Mouse (Mus musculus) kidney, postnatal 0 days (tissue): ENCODE results near the gene Alg9. TPM values are rescaled to one million over a fixed set of nuclear protein-coding genes. Genes with fewer than 3 reads are reported as not detected.

Source experiments
- ATAC-seq: fragments of 200-750 bp; cut with Nextera tagmentation; replicated peaks from 2 replicates; pipeline ENCODE4 v1.8.0; 2017; ENCODE audit warnings: low read depth, moderate number of reproducible peaks, moderate TSS enrichment, moderate library complexity; ENCODE audit not compliant: low FRiP score
- DNase-seq: peaks from one replicate; pipeline ENCODE4 v3.0.0-alpha.2; 2016; ENCODE audit warnings: low spot score
- H3K27ac ChIP-seq: fragments of 300-500 bp; sonication (generic); 2 replicates; pipeline ENCODE4 v1.5.1; 2014; ENCODE audit warnings: mild to moderate bottlenecking
- H3K27me3 ChIP-seq: fragments of 300-500 bp; sonication (generic); 2 replicates; pipeline ENCODE4 v1.6.1; 2014; ENCODE audit warnings: low read length, mixed read lengths; ENCODE audit not compliant: insufficient read depth
- H3K36me3 ChIP-seq: fragments of 300-500 bp; sonication (generic); 2 replicates; pipeline ENCODE4 v1.6.1; 2014; ENCODE audit warnings: low read length, mixed read lengths; ENCODE audit not compliant: insufficient read depth
- H3K4me1 ChIP-seq: fragments of 300-500 bp; sonication (generic); replicated peaks from 2 replicates; pipeline ENCODE4 v1.6.1; 2014; ENCODE audit warnings: antibody characterized with exemption, low read length, mixed read lengths; ENCODE audit not compliant: insufficient read depth
- H3K4me2 ChIP-seq: fragments of 300-500 bp; sonication (generic); 2 replicates; pipeline ENCODE4 v1.6.1; 2014; ENCODE audit warnings: mild to moderate bottlenecking, low read length, moderate library complexity, mixed read lengths
- H3K4me3 ChIP-seq: fragments of 300-500 bp; sonication (generic); replicated peaks from 2 replicates; pipeline ENCODE4 v1.5.1; 2014; ENCODE audit warnings: low read depth, low read length
- H3K9ac ChIP-seq: fragments of 300-500 bp; sonication (generic); 2 replicates; pipeline ENCODE4 v1.6.1; 2014; ENCODE audit warnings: low read depth, low read length
- H3K9me3 ChIP-seq: fragments of 300-500 bp; sonication (generic); replicated peaks from 2 replicates; pipeline ENCODE4 v1.6.1; 2016; ENCODE audit warnings: low read length, inconsistent platforms, mixed read lengths
- CTCF ChIP-seq: IDR thresholded peaks from 2 replicates; pipeline ENCODE4 v1.5.1; 2016; ENCODE audit warnings: antibody characterized with exemption, low read depth, mild to moderate bottlenecking, moderate library complexity
- WGBS: fragments of 180-500 bp; shearing (Covaris S2); extraction: QIAGEN DNeasy Blood & Tissue Kit; methylation state at CpG from one replicate; pipeline ENCODE4 v1.1.7; 2014; 5-methylcytosine and 5-hydroxymethylcytosine counted together
- polyA plus RNA-seq: library from polyadenylated mRNA; unstranded; fragments of >200 nt; fragmentation: Nextera tagmentation; extraction: Ambion mirVana; gene quantifications from 2 replicates; pipeline ENCODE4 v1.2.1, GENCODE M21; 2015

The Alg9 gene
- polyA plus RNA-seq, 1 experiment from 2014 or later: 24.8 TPM

- Histone ChIP-seq H3K27me3 (no peaks in the 10 kb centered on the region), H3K36me3 (0 out of 2 replicates have a peak, but pooled peaks cover 3% of the 10 kb centered on the region), H3K4me2 (no peak overlapping the region), H3K4me3 (no peak overlapping the region), H3K9me3 (no peaks in the 10 kb centered on the region), H3K9ac (no peak overlapping the region), H3K4me1 (peaks cover 5% of the 10 kb centered on the region; the same call in 1 of the 2 replicates), H3K27ac (no peak overlapping the region)
- 88% methylated on average over 2 of the region's 2 CpGs for WGBS
- TF ChIP-seq CTCF: no peak
- ATAC-seq (no peak), DNase-seq (no peak)
These were observed 4.8 kb upstream of the Alg9 start for GRCm38 (mm10) chr9:50770011-50770410.

GRCm38 (mm10) chr9:50774026-50774462, 775 bp upstream of the Alg9 start:
- H3K9ac ChIP-seq: no peak overlapping the region
- no peak overlapping the region for H3K27ac ChIP-seq
- TF ChIP-seq CTCF: no peak
- H3K27me3 ChIP-seq: no peaks in the 10 kb centered on the region
- H3K4me1 ChIP-seq: peaks cover 1% of the 10 kb centered on the region; the same call in 1 of the 2 replicates
- 60% methylated on average over 4 of the region's 4 CpGs for WGBS
- H3K4me3 ChIP-seq: no peak overlapping the region
- H3K9me3 ChIP-seq: no peaks in the 10 kb centered on the region
- ATAC-seq (no peak), DNase-seq (no peak)
- H3K36me3 ChIP-seq: 0 out of 2 replicates have a peak, but pooled peaks cover 3% of the 10 kb centered on the region
- peak overlapping the region; percentile 92; the same call in 1 of the 2 replicates for H3K4me2 ChIP-seq

- Histone ChIP-seq H3K27ac (peak overlapping the region; percentile 27; the same call in 1 of the 2 replicates), H3K4me1 (no peaks in the 10 kb centered on the region), H3K4me2 (peak overlapping the region; percentile 92), H3K36me3 (peaks cover 5% of the 10 kb centered on the region; the same call in 1 of the 2 replicates), H3K9me3 (no peaks in the 10 kb centered on the region), H3K9ac (peak overlapping the region; percentile 91), H3K27me3 (no peaks in the 10 kb centered on the region), H3K4me3 (peak overlapping the region; percentile 95)
- no peak for TF ChIP-seq CTCF
- ATAC-seq (0 out of 2 replicates have a peak, but pooled peaks have one; percentile 7), DNase-seq (peak; percentile 10)
- under 1% methylated on average over 29 of the region's 30 CpGs for WGBS
These were observed 875 bp downstream of the Alg9 start for GRCm38 (mm10) chr9:50775662-50776126.

- Histone ChIP-seq H3K27ac (0 out of 2 replicates have a peak overlapping the region, but pooled peaks have one; percentile 27), H3K36me3 (peaks cover 9% of the 10 kb centered on the region), H3K4me2 (peak overlapping the region; percentile 92), H3K9ac (peak overlapping the region; percentile 91), H3K27me3 (no peaks in the 10 kb centered on the region), H3K4me1 (no peaks in the 10 kb centered on the region), H3K4me3 (peak overlapping the region; percentile 95), H3K9me3 (no peaks in the 10 kb centered on the region)
- no peak for TF ChIP-seq CTCF
- WGBS: 57% methylated on average over 11 of the region's 11 CpGs
- no peak for DNase-seq
- ATAC-seq: no peak
These were observed 1.4 kb downstream of the Alg9 start for GRCm38 (mm10) chr9:50776162-50776760.

GRCm38 (mm10) chr9:50782155-50782554, 7.3 kb downstream of the Alg9 start:
- H3K4me1 ChIP-seq: no peaks in the 10 kb centered on the region
- DNase-seq: no peak
- H3K9ac ChIP-seq: no peak overlapping the region
- TF ChIP-seq CTCF: peak; percentile 63
- no peak for ATAC-seq
- H3K9me3 ChIP-seq: no peaks in the 10 kb centered on the region
- H3K27me3 ChIP-seq: no peaks in the 10 kb centered on the region
- 81% methylated on average over 2 of the region's 2 CpGs for WGBS
- no peak overlapping the region for H3K4me2 ChIP-seq
- H3K4me3 ChIP-seq: no peak overlapping the region
- peaks cover 29% of the 10 kb centered on the region for H3K36me3 ChIP-seq
- H3K27ac ChIP-seq: no peak overlapping the region

GRCm38 (mm10) chr9:50795266-50795665, 20.4 kb downstream of the Alg9 start:
- WGBS: 94% methylated on average over 3 of the region's 3 CpGs
- Histone ChIP-seq H3K4me2 (no peak overlapping the region), H3K4me1 (no peaks in the 10 kb centered on the region), H3K9me3 (no peaks in the 10 kb centered on the region), H3K9ac (no peak overlapping the region), H3K27ac (no peak overlapping the region), H3K4me3 (no peak overlapping the region), H3K27me3 (no peaks in the 10 kb centered on the region), H3K36me3 (peaks cover 20% of the 10 kb centered on the region)
- ATAC-seq: no peak
- no peak for DNase-seq
- TF ChIP-seq CTCF: no peak
